Mouse (Mus musculus): Measurements from ENCODE around the gene Svop.

DNA sequence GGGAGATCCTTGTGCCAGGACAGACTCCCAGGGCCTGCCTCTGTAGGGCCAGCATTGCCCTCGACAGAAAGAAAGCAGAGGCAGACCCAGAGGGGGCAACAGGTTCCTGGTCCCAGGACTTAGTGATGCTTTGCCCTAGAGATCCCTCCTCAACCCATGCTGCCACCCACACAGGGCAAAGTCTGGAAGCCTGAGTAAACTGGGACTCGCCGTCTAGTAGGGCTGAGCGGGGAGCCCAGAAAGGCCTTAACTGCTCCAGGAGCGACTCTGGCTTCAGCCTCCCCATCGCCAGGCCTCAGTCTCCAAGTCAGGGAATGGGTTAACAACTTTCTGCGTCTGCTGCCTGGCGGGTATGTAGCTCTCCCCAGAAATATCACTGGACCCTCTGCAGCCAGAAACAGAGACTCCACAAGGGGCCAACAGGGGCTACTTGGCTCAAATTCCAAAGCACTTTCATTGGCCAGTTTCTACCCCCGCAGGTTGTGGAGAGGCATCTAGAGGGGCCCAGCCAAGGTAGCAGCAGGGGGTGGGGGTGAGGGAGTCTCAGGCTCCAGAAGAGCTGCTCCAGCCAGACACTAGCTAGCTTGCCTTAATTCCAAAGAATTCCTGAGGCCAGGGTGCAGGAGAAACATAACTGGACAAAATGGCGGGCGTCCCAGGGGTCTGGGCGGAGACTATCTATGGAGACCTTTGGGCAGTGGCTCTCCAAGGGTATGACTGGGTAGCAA, 64.0 kb downstream of the Svop start:
- TF ChIP-seq POLR2A (IDR thresholded peaks at IDR 0.05; ENCODE audit: borderline replicate concordance, extremely low read depth, low read depth, low read length) (no peak), CTCF (IDR thresholded peaks at IDR 0.05; ENCODE audit: insufficient read depth, low read length) (no peak)

Measured in lung, adult 2 months (tissue).